Mouse (Mus musculus) hindlimb bud, embryonic 11.5 days (tissue): ENCODE data around the gene S100a3.

ENCODE experiments used
- DNase-seq: peaks from one replicate; pipeline ENCODE4 v3.0.0-alpha.2; 2012; ENCODE audit warnings: low read depth, low spot score; ENCODE audit errors: extremely low spot score

Gene S100a3

GRCm38 (mm10) chr3:90560008-90560628, at the start of gene S100a3:
Gene S100a3 (plus strand): TSS chr3:90560578.
- no peak for DNase-seq

DNA sequence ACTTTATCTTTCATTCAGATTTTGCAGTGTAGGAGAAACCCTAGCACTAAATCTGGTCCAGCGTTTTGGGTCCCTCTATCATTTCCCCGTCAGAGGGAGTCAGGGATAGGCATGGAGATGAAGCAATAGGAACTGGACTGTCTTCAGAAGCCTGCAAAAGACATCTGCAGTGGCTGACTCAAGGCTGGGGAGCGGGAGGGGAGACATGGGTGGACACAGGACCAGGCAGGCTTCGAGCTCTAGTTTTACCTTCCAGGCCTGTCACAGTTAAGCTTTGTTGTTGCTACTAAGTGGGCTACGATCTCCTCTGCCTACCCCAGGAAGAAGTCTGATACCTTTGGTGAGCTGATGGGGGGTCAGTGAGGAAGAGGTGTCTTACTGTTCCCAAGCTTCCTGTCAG, 48.1 kb upstream of the S100a3 start:
- DNase-seq, result no peak

GRCm38 (mm10) chr3:90512948-90513642, 47.3 kb upstream of the S100a3 start:
- DNase-seq, result no peak

DNA sequence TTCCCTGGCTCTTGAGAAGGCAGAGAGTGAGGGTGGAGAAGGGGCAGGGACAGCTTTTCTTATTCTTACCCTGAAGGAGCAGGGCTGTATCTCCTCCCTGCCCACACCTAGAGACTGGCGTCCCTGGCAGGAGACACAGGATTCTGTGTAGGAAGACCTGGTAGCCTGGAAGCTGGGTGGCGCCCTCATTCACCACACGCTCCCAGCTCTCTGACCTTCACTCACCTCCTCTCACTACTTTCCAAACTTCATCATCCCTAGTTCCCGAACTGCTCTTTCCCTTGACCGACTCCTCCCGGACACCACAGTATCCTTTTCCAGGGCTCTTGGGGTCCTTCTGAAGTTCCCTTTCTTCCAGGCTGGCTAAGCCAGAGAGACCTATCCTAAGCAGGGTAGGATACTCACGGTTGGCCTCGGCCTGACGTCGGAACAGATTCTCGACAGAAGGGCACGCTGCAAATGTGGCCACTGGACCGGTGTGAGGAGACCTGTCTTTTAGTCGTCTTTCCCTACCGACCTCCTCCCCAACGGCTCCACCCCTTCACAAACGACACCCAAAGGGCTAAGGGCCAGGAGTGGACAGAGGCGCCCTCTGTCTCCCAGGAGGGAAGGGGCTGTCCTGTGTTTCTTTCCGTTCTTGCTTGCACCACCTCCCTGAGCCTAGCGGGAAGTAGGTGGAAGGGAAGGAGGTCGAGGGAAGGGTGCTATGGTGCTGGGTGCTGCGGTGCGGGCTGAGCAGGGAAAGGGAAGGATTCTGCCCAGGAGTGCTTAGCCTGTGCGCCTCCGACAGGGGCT, 46.4 kb upstream of the S100a3 start, which contains the start of the genes S100a1 and S100a13:
S100a1 (minus strand) TSS at position 597 of the 795 bp plus-strand sequence.
S100a13 (plus strand) TSS at position 640 of the 795 bp plus-strand sequence.
- no peak for DNase-seq

- no peak for DNase-seq
These were observed 45.7 kb upstream of the S100a3 start for GRCm38 (mm10) chr3:90514691-90515090.

DNA sequence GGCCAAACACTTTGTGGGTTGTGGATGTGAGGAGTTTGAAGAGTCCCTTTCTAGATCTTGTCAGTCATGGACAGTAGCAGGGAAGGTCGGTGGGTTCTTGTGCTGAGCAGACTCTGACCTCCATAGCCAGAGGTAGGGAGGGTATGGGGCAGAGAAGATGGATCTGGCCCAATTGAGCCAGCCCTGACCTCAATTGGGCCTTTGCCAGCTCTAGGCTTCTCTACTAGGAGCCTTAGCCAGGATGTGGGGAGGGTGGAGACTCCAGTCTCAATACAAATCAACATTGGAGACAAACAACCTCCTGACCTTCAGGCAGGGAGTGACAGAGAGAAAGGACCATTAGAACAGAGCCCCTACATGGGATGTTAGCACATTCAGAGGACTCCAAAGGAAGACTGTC, 45.1 kb upstream of the S100a3 start:
- DNase-seq, result no peak

DNA sequence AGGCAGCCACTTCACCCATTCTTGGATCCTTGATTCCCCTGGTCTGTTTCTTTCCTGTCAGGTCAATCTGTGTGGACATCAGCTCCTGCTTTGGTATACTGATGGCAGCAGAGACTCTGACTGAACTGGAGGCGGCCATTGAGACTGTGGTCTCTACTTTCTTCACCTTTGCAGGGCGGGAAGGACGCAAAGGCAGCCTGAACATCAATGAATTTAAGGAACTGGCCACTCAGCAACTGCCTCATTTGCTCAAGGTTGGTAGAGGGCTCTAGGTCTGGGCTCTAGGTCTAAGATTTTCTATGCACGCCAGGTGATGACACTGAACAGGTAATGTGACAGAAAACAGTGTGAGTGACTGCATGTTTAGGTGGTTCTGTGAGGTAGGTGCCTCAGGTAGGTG, 44.6 kb upstream of the S100a3 start:
- no peak for DNase-seq

DNA sequence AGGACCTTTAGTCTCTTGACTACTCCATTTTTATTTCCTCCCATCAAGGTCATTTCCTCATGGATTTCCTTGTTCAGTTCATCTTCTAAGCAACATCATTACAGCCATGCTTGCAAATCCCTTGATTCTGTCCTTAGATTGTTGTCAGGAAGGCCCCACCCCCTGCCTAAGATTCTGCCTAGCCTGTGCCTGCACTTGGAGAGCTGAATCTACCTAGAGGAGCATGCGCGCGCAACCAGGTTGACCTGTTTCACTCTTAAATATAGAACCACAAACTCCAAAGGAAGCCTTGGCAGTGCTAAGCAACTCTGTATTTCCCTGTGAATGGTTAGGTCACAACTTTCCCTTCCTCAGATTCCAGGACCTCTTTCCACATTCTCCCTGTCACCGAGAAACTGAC, 42.7 kb upstream of the S100a3 start:
- no peak for DNase-seq

- DNase-seq, result no peak
These were observed 35.0 kb upstream of the S100a3 start for GRCm38 (mm10) chr3:90525421-90525820.

- DNase-seq, result no peak
These were observed 34.3 kb upstream of the S100a3 start for GRCm38 (mm10) chr3:90526076-90526475.

GRCm38 (mm10) chr3:90526580-90526979, 33.8 kb upstream of the S100a3 start, which contains the start of gene S100a14:
Gene S100a14 (plus strand): TSS chr3:90526856.
- no peak for DNase-seq

- no peak for DNase-seq
These were observed 33.0 kb upstream of the S100a3 start for GRCm38 (mm10) chr3:90527291-90527873.

GRCm38 (mm10) chr3:90531713-90532112, 28.7 kb upstream of the S100a3 start:
- DNase-seq, result no peak

- no peak for DNase-seq
These were observed 24.9 kb upstream of the S100a3 start for GRCm38 (mm10) chr3:90535446-90535845.

- no peak for DNase-seq
These were observed 23.1 kb upstream of the S100a3 start, which contains the start of gene S100a16 for GRCm38 (mm10) chr3:90537141-90537904. Gene S100a16 (plus strand): TSS chr3:90537254.

DNA sequence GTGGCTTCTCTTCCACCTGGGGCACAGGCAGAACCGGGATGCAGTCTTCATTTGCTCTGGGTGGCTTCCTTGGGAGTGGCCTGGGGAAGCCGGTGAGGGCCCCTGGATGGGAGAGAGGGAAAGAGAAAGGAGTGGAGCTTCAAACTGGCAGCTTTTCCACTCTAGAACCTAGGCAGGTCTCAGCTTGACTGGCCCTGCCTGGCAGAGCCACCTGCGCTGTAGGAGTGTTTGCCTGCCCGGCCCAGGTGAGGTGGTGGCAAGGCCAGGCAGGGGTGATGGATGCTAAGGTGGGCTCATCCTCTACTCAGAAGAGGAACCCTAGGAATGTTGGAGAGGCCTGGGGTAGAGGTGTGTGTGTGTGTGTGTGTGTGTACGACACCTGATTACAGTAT, 22.5 kb upstream of the S100a3 start:
- no peak for DNase-seq

DNA sequence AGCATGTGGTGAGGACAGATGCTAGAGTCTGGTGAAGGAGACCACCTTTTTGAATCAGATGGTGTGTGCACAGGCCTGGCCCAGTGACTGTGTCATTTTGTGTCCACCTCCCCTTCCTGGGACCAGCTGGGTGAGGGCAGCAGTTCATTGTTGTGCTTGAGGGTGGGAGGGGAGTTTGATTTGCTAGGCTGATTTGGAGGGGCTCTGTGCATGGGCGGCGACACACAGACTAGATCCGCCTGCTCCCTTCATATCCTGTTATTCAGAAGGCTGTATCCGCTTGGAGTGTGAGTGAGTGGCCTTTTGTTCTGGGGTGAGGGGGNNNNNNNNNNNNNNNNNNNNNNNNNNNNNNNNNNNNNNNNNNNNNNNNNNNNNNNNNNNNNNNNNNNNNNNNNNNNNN, 19.5 kb upstream of the S100a3 start:
- no peak for DNase-seq

DNA sequence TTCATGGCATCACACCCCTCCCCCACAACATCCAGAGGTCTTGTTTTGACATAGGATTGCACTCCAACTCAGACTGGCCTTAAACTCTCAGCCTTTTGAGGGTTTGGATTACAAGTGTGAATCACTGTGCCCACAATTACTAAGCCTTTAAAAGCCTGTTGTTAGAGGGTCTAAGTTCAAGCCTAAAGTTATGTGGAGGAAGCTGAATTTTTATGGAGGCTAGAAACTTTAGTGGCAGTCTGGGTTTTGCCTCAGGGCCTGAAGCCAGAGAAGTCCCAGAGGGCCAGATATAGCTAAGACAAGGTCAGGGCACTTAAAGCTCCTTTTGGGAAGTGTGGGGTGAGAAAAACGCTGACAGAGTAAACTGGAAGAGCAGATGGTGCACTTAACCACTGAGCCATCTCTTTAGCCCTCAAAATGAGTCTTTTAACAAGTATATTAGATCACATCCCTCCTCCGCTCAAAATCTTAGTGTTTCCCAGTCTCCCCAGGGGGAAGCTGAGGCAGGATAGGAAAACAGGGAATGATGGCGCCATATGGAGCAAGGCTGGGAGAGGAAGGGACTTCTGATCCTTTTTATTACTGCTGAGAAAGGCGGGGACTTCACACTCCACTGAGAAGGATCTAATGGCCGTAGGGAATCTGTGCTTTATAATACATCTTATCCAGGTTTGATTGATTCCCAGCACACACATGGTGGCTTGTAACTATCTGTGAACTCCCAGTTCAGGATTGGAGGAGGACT, 10.5 kb upstream of the S100a3 start:
- DNase-seq, result no peak

DNA sequence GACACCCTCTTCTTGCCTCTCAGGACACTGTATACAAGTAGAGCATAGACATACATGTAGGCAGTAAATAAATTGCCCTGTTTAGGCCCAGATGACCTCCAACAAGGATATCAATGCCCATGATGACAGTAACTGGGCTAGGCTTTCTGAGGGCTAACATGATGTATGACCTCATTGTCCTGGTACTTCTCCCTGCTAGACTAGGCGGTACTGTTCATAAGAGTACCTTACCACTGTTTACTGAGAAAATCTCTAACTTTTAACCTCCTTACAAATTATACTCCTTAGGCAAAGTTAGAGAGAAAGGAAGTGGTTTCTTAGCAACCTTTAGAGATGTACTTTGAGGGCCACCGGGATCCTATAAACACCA, 10.0 kb upstream of the S100a3 start:
- DNase-seq, result no peak

GRCm38 (mm10) chr3:90552231-90552630, 8.1 kb upstream of the S100a3 start:
- DNase-seq, result no peak
